ENCODE assay signal across 23 mouse cellular contexts in the genomic region with DNA sequence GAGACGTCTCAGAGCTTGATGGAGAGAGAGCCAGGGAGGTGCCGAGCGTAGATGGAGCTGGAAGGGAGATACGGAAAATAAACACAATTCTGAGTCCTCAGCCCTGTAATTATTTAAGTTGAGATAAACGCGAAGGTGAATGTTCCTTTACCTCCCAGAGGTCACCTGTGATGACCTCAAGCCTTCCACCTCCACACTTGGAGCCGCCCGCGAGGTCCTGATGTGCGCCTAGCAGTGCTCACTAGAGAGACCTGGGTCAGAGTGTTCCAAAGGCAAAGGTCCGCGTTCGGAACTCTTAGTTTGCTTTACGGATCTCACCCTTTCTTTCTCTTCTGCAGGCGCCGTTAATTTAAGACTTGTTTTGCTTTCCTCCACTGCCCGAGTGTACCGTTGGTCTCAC.
DNase-seq lines count a peak whose midpoint lies in the region; ATAC-seq and TF ChIP-seq lines count a peak whose summit lies in the region.
"Had no signal": no experiment of that assay in that cellular context is flagged by ENCODE, and none has a peak within 500 bp of the region (broad histone marks: within the 10 kb centered on the region; RNA-seq: fewer than 3 reads in every experiment).

No protein-coding gene starts in this region.

- TF ChIP-seq CTCF in stomach, postnatal 0 days (IDR thresholded peaks at IDR 0.05; ENCODE audit: low read depth), result no peak

- H3K4me3 ChIP-seq in intestine, embryonic 16.5 days (ENCODE audit: low read length), result no peak overlapping the region
- H3K4me3 ChIP-seq in intestine, embryonic 15.5 days (replicated peaks), result no peak overlapping the region
- H3K4me3 ChIP-seq in stomach, embryonic 14.5 days (ENCODE audit: low read depth, low read length), result no peak overlapping the region
- no peak overlapping the region for H3K4me3 ChIP-seq in stomach, postnatal 0 days (ENCODE audit: low read depth, low read length)
- no peak overlapping the region for H3K4me3 ChIP-seq in midbrain, embryonic 13.5 days (replicated peaks)

- TF ChIP-seq EP300 in stomach, postnatal 0 days (optimal IDR thresholded peaks at IDR 0.05), result no peak

- no peaks in the 10 kb centered on the region for H3K36me3 ChIP-seq in intestine, embryonic 16.5 days (ENCODE audit: control insufficient read depth, insufficient read depth, low read length)
- H3K36me3 ChIP-seq in intestine, embryonic 15.5 days, result no peaks in the 10 kb centered on the region
- H3K36me3 ChIP-seq in stomach, embryonic 14.5 days (ENCODE audit: control insufficient read depth, insufficient read depth, low read length), result no peaks in the 10 kb centered on the region
- no peaks in the 10 kb centered on the region for H3K36me3 ChIP-seq in stomach, postnatal 0 days (ENCODE audit: control insufficient read depth, insufficient read depth, low read length)
- H3K36me3 ChIP-seq in midbrain, embryonic 13.5 days, result no peaks in the 10 kb centered on the region
- H3K36me3 ChIP-seq: G1E had no signal

- 69% methylated on average over 18 of the region's 18 CpGs for WGBS in intestine, embryonic 16.5 days
- 67% methylated on average over 18 of the region's 18 CpGs for WGBS in intestine, embryonic 15.5 days
- WGBS in stomach, embryonic 14.5 days, result 75% methylated on average over 18 of the region's 18 CpGs
- 67% methylated on average over 18 of the region's 18 CpGs for WGBS in stomach, postnatal 0 days
- 96% methylated on average over 18 of the region's 18 CpGs for WGBS in midbrain, embryonic 13.5 days

- H3K4me2 ChIP-seq in intestine, embryonic 16.5 days (ENCODE audit: low read depth, low read length), result no peak overlapping the region
- no peak overlapping the region for H3K4me2 ChIP-seq in intestine, embryonic 15.5 days (replicated peaks)
- H3K4me2 ChIP-seq in stomach, embryonic 14.5 days (replicated peaks; ENCODE audit: low read depth, low read length), result no peak overlapping the region
- 0 out of 2 replicates have a peak overlapping the region, but pooled peaks have one; percentile 6 for H3K4me2 ChIP-seq in stomach, postnatal 0 days (replicated peaks; ENCODE audit: low read depth)
- H3K4me2 ChIP-seq in midbrain, embryonic 13.5 days (replicated peaks), result no peak overlapping the region

- no peaks in the 10 kb centered on the region for H3K27me3 ChIP-seq in intestine, embryonic 16.5 days (replicated peaks; ENCODE audit: control insufficient read depth, insufficient read depth, low read length)
- H3K27me3 ChIP-seq in intestine, embryonic 15.5 days (replicated peaks), result no peaks in the 10 kb centered on the region
- no peaks in the 10 kb centered on the region for H3K27me3 ChIP-seq in stomach, embryonic 14.5 days (ENCODE audit: control insufficient read depth, insufficient read depth, low read length)
- no peaks in the 10 kb centered on the region for H3K27me3 ChIP-seq in stomach, postnatal 0 days (ENCODE audit: control insufficient read depth, insufficient read depth, low read length)
- no peaks in the 10 kb centered on the region for H3K27me3 ChIP-seq in midbrain, embryonic 13.5 days
- H3K27me3 ChIP-seq: CH12.LX, Patski had no signal

- DNase-seq in R1 (ENCODE audit: low read depth, low spot score), result peak; percentile 61
- peak; percentile 29 for DNase-seq in stomach, postnatal 0 days (ENCODE audit: low spot score)
- DNase-seq in thymus, adult 18-20 months, result no peak
- no peak for DNase-seq in urinary bladder, adult 2 months (ENCODE audit: low spot score)
- DNase-seq: adrenal gland, adult 2 months; adrenal gland, adult 8-10 months; adrenal gland, postnatal 10 days; adrenal gland, postnatal 14 days; adrenal gland, postnatal 25 days; adrenal gland, postnatal 36 days; B cell, adult 2 months; cerebellum, adult 11 months; cerebellum, adult 11-12 months; cerebellum, adult 18-20 months had no signal

- no peak overlapping the region for H3K9ac ChIP-seq in intestine, embryonic 16.5 days (ENCODE audit: low read depth, low read length)
- no peak overlapping the region for H3K9ac ChIP-seq in intestine, embryonic 15.5 days
- H3K9ac ChIP-seq in stomach, embryonic 14.5 days (replicated peaks; ENCODE audit: low read depth, low read length), result no peak overlapping the region
- H3K9ac ChIP-seq in stomach, postnatal 0 days (ENCODE audit: low read length), result no peak overlapping the region
- H3K9ac ChIP-seq in midbrain, embryonic 13.5 days (replicated peaks), result no peak overlapping the region

- ATAC-seq in intestine, embryonic 16.5 days, result 0 out of 2 replicates have a peak, but pooled peaks have one; percentile 45
- no peak for ATAC-seq in intestine, embryonic 15.5 days
- ATAC-seq in stomach, embryonic 14.5 days (ENCODE audit: insufficient number of reproducible peaks, insufficient read depth, low FRiP score, low read depth), result peak; percentile 71; the same call in 1 of the 2 replicates
- peak; percentile 60; the same call in 1 of the 2 replicates for ATAC-seq in stomach, postnatal 0 days (ENCODE audit: low FRiP score, low TSS enrichment)
- ATAC-seq in midbrain, embryonic 13.5 days, result no peak
- ATAC-seq: activated CD4-positive, CD25-positive, alpha-beta regulatory T cell, adult 4 months; CD4-positive, CD25-positive, alpha-beta regulatory T cell, adult 4 months; Patski had no signal

- H3K4me1 ChIP-seq in intestine, embryonic 16.5 days (ENCODE audit: control insufficient read depth, insufficient read depth, low read length), result peaks cover 7% of the 10 kb centered on the region; the same call in 1 of the 2 replicates
- H3K4me1 ChIP-seq in intestine, embryonic 15.5 days (replicated peaks), result no peaks in the 10 kb centered on the region
- no peaks in the 10 kb centered on the region for H3K4me1 ChIP-seq in stomach, embryonic 14.5 days (ENCODE audit: control insufficient read depth, insufficient read depth, low read length)
- 0 out of 2 replicates have a peak, but pooled peaks cover 2% of the 10 kb centered on the region for H3K4me1 ChIP-seq in stomach, postnatal 0 days (replicated peaks; ENCODE audit: control insufficient read depth, insufficient read depth)
- no peaks in the 10 kb centered on the region for H3K4me1 ChIP-seq in midbrain, embryonic 13.5 days (replicated peaks)

- H3K9me3 ChIP-seq in intestine, embryonic 16.5 days (ENCODE audit: control insufficient read depth, low read length), result no peaks in the 10 kb centered on the region
- no peaks in the 10 kb centered on the region for H3K9me3 ChIP-seq in intestine, embryonic 15.5 days
- no peaks in the 10 kb centered on the region for H3K9me3 ChIP-seq in stomach, embryonic 14.5 days (ENCODE audit: control insufficient read depth, low read depth, low read length)
- no peaks in the 10 kb centered on the region for H3K9me3 ChIP-seq in stomach, postnatal 0 days (ENCODE audit: control insufficient read depth, low read length)
- no peaks in the 10 kb centered on the region for H3K9me3 ChIP-seq in midbrain, embryonic 13.5 days
- H3K9me3 ChIP-seq: G1E had no signal

- H3K27ac ChIP-seq in intestine, embryonic 16.5 days (ENCODE audit: low read length), result no peak overlapping the region
- no peak overlapping the region for H3K27ac ChIP-seq in intestine, embryonic 15.5 days
- H3K27ac ChIP-seq in stomach, embryonic 14.5 days (ENCODE audit: low read length), result no peak overlapping the region
- no peak overlapping the region for H3K27ac ChIP-seq in stomach, postnatal 0 days (replicated peaks)
- H3K27ac ChIP-seq in midbrain, embryonic 13.5 days, result no peak overlapping the region

Comparison
In these comparisons a context has a peak if more than half of its experiments do, and no peak if none do; other contexts are left out.
1. ATAC-seq: peak in intestine, embryonic 16.5 days (single experiment), stomach, embryonic 14.5 days (single experiment) and stomach, postnatal 0 days (single experiment); none in intestine, embryonic 15.5 days (single experiment) and midbrain, embryonic 13.5 days (single experiment).
2. DNase-seq: peak in R1 (single experiment) and stomach, postnatal 0 days (single experiment); none in thymus, adult 18-20 months (0 of 2) and urinary bladder, adult 2 months (single experiment).